Mouse (Mus musculus) kidney, adult 2 months (tissue): Measurements from ENCODE around the gene Trabd2b. TPM values are rescaled to one million over a fixed set of nuclear protein-coding genes. Genes with fewer than 3 reads are reported as not detected.

ENCODE experiments used
- DNase-seq: peaks from one replicate; pipeline ENCODE4 v3.0.0; 2021
- H3K27ac ChIP-seq: fragments of 200-500 bp; 2 replicates; pipeline ENCODE4 v1.5.1; 2012; ENCODE audit warnings: low read depth, low read length, control low read depth, inconsistent platforms; ENCODE audit not compliant: insufficient read depth
- H3K27me3 ChIP-seq: fragments of 200-500 bp; replicated peaks from 2 replicates; pipeline ENCODE4 v1.6.1; 2012; ENCODE audit warnings: mild to moderate bottlenecking, moderate library complexity, low read length, inconsistent platforms; ENCODE audit not compliant: control insufficient read depth, insufficient read depth
- H3K36me3 ChIP-seq: fragments of 200-500 bp; 2 replicates; pipeline ENCODE4 v1.6.1; 2012; ENCODE audit warnings: mild to moderate bottlenecking, moderate library complexity, low read length, inconsistent platforms; ENCODE audit not compliant: control insufficient read depth, insufficient read depth
- H3K4me1 ChIP-seq: fragments of 200-500 bp; 2 replicates; pipeline ENCODE4 v1.6.1; 2011; ENCODE audit warnings: low read length; ENCODE audit not compliant: control insufficient read depth, insufficient read depth
- H3K4me3 ChIP-seq: fragments of 200-500 bp; 2 replicates; pipeline ENCODE4 v1.5.1; 2011; ENCODE audit warnings: mild to moderate bottlenecking, low read depth, low read length, control low read depth; ENCODE audit not compliant: insufficient read depth
- CTCF ChIP-seq: fragments of 200-500 bp; conservative IDR thresholded peaks from 2 replicates; pipeline ENCODE4 v1.5.1; 2011; ENCODE audit warnings: low read depth, mild to moderate bottlenecking, control low read depth, low read length, moderate library complexity, mixed read lengths; ENCODE audit not compliant: insufficient read depth, insufficient read length
- POLR2A ChIP-seq: fragments of 200-500 bp; IDR thresholded peaks from one replicate; pipeline ENCODE4 v1.6.1; 2011; ENCODE audit warnings: low read depth, low read length, control low read depth
- WGBS: fragments of 180-500 bp; shearing (Covaris S2); methylation state at CpG from one replicate; pipeline ENCODE4 v1.1.7; 2018; 5-methylcytosine and 5-hydroxymethylcytosine counted together
- polyA plus RNA-seq: library from polyadenylated mRNA; depleted of rRNA; stranded (reverse); fragments of >200 nt; gene quantifications from 2 replicates; pipeline ENCODE4 v1.2.3, GENCODE M21; 2012

Gene Trabd2b
- polyA plus RNA-seq, 1 experiment = 32.2 TPM

- H3K4me3 ChIP-seq = no peak overlapping the region
- no peak for TF ChIP-seq CTCF
- no peak for TF ChIP-seq POLR2A
- no peaks in the 10 kb centered on the region for H3K27me3 ChIP-seq
- peak; percentile 59 for DNase-seq
- H3K27ac ChIP-seq = peak overlapping the region; percentile 7
- WGBS = 44% methylated on average over 11 of the region's 11 CpGs
- H3K36me3 ChIP-seq = no peaks in the 10 kb centered on the region
- H3K4me1 ChIP-seq = peaks cover 37% of the 10 kb centered on the region
Measured at GRCm38 (mm10) chr4:114504227-114505041, 97.9 kb downstream of the Trabd2b start.

GRCm38 (mm10) chr4:114509601-114510000, 103.1 kb downstream of the Trabd2b start:
- peaks cover 4% of the 10 kb centered on the region; the same call in 1 of the 2 replicates for H3K4me1 ChIP-seq
- no peak for DNase-seq
- no peak for TF ChIP-seq CTCF
- TF ChIP-seq POLR2A = no peak
- no peaks in the 10 kb centered on the region for H3K27me3 ChIP-seq
- H3K27ac ChIP-seq = no peak overlapping the region
- WGBS = 90% methylated on average over 6 of the region's 6 CpGs
- no peak overlapping the region for H3K4me3 ChIP-seq
- no peaks in the 10 kb centered on the region for H3K36me3 ChIP-seq

DNA sequence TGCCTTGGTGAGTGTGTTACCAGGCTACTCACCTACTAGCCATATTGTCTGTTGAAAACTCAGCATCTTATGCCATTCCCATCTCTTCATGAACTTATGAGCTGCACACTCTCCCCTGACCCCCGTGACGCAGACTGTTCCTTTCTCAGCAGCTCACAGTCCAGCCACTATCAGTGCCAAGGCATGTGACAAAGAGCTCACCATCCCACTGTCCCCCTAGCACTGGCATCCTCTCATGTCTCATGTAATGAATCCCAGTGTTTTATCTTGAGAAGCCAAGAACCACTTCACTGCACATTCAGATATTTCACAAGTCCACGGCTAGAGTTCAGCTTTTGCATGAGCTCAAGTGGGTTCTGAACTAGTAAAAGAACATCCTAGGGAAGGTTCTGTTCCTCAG, 105.1 kb downstream of the Trabd2b start:
- WGBS = 76% methylated on average over 3 of the region's 3 CpGs
- Histone ChIP-seq H3K36me3 (no peaks in the 10 kb centered on the region), H3K27me3 (no peaks in the 10 kb centered on the region), H3K4me3 (no peak overlapping the region), H3K27ac (no peak overlapping the region), H3K4me1 (peaks cover 14% of the 10 kb centered on the region)
- no peak for DNase-seq
- TF ChIP-seq POLR2A (no peak), CTCF (no peak)

DNA sequence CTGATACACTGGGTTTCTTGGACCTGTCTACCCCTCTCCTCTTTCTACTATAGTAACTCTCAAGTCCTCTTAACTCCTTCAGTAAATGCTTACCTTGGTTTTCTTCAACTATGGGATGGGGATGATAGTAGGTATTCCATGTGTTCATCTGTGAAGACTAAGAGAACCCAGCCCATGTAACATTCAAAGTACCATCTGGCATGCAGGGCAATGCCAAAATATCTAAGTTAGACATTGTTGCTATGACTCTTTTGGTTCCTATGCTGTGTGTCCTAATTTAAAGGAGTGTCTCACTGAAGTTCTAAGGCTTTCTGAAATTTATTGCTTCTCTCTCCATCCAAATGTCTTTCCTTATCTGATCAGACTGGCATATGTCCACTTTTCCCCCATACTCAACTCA, 106.6 kb downstream of the Trabd2b start:
- DNase-seq = no peak
- no peak overlapping the region for H3K27ac ChIP-seq
- H3K36me3 ChIP-seq = no peaks in the 10 kb centered on the region
- TF ChIP-seq POLR2A (no peak), CTCF (no peak)
- no peaks in the 10 kb centered on the region for H3K27me3 ChIP-seq
- no peak overlapping the region for H3K4me3 ChIP-seq
- H3K4me1 ChIP-seq = peaks cover 17% of the 10 kb centered on the region

- no peaks in the 10 kb centered on the region for H3K36me3 ChIP-seq
- TF ChIP-seq POLR2A (no peak), CTCF (no peak)
- WGBS = 42% methylated on average over 5 of the region's 5 CpGs
- peak; percentile 31 for DNase-seq
- H3K27me3 ChIP-seq = no peaks in the 10 kb centered on the region
- H3K4me3 ChIP-seq = no peak overlapping the region
- peak overlapping the region; percentile 36; the same call in 1 of the 2 replicates for H3K27ac ChIP-seq
- H3K4me1 ChIP-seq = peaks cover 21% of the 10 kb centered on the region
Measured at GRCm38 (mm10) chr4:114515330-114515771, 108.8 kb downstream of the Trabd2b start.

GRCm38 (mm10) chr4:114516651-114517050, 110.1 kb downstream of the Trabd2b start:
- peak; percentile 51 for DNase-seq
- 30% methylated on average over 4 of the region's 4 CpGs for WGBS
- H3K27ac ChIP-seq = no peak overlapping the region

GRCm38 (mm10) chr4:114518061-114518460, 111.5 kb downstream of the Trabd2b start:
- Histone ChIP-seq H3K4me3 (no peak overlapping the region), H3K27ac (no peak overlapping the region), H3K27me3 (no peaks in the 10 kb centered on the region), H3K4me1 (peaks cover 21% of the 10 kb centered on the region), H3K36me3 (no peaks in the 10 kb centered on the region)
- TF ChIP-seq POLR2A = no peak
- no peak for TF ChIP-seq CTCF
- 91% methylated on average over 3 of the region's 3 CpGs for WGBS
- DNase-seq = no peak

More at GRCm38 (mm10) chr4:114516651-114517050, 110.1 kb downstream of the Trabd2b start:
- TF ChIP-seq POLR2A (no peak), CTCF (no peak)
- Histone ChIP-seq H3K4me3 (no peak overlapping the region), H3K36me3 (no peaks in the 10 kb centered on the region), H3K4me1 (peaks cover 21% of the 10 kb centered on the region), H3K27me3 (no peaks in the 10 kb centered on the region)
